Mouse (Mus musculus): Measurements from ENCODE around the gene Laptm5. TPM values are rescaled to one million over a fixed set of nuclear protein-coding genes. Genes with fewer than 3 reads are reported as not detected.

Gene Laptm5
- polyA plus RNA-seq, 1 experiment from 2014 or later: 27.6 TPM

DNA sequence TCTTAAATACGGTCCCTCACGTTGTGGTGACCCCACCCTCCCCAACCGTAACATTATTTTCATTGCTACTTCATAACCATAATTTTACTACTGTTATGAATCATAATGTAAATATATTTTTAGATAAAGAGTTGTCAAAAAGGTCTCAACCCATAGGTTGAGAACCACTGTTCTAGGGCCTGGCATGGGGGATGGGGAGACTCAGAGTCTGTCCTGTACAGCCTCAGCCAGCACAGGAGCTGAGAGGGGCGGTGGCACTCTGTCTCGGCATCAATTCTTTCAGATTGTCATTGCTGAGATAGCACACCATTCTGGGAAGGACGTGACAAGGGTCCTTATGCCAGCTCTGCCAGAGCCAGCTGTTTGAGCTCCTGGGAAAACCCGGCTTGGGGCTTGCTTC is 1.6 kb downstream of the Laptm5 start:
- DNase-seq (ENCODE audit: low spot score): no peak
- H3K36me3 ChIP-seq (ENCODE audit: control insufficient read depth, insufficient read depth, low read length): no peaks in the 10 kb centered on the region
- no peak overlapping the region for H3K27ac ChIP-seq (ENCODE audit: low read depth, low read length)
- H3K4me2 ChIP-seq (ENCODE audit: low read length): no peak overlapping the region
- H3K4me1 ChIP-seq (ENCODE audit: control insufficient read depth, insufficient read depth, low read length): no peaks in the 10 kb centered on the region
- H3K9me3 ChIP-seq (replicated peaks; ENCODE audit: control insufficient read depth, low read length): no peaks in the 10 kb centered on the region
- no peak overlapping the region for H3K9ac ChIP-seq (ENCODE audit: low read length)
- no peak overlapping the region for H3K4me3 ChIP-seq (ENCODE audit: low read depth, low read length)
- 72% methylated on average over 7 of the region's 7 CpGs for WGBS
- H3K27me3 ChIP-seq (replicated peaks; ENCODE audit: control insufficient read depth, insufficient read depth, low read length): no peaks in the 10 kb centered on the region
- no peak for ATAC-seq

DNA sequence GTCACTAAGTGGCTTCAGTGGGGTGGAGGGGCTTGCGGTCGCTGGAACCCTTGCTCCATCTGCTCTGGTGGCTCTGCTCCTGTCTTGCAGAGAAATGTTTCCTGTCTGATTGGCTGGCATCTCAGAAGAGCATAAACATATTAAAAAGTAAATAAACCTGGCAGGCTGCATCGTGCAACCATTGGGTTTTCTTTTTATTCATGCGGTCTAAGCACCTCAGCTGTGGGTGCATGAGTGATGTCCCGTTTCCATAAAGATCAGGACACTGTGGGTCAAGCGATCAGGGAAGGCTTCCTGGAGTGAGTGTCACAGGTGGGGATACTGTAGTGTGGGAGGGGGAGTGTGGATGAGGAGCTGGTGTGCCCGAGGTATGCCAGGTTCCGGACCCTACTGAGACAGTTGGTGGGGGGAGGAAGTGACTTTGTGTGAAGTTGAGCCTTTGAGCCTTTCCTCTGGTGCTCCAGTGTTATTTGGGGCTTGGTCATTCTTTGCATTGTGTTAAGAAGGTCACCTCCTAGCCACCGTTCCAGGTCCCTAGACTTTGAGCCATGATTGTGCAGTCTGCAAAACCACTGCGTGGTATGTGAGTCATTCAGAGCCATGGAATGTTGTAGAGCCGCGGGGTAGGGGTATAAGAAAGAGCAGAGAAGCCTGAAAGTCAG is 2.2 kb downstream of the Laptm5 start:
- Histone ChIP-seq H3K4me3 (ENCODE audit: low read depth, low read length) (no peak overlapping the region), H3K9ac (ENCODE audit: low read length) (no peak overlapping the region), H3K9me3 (replicated peaks; ENCODE audit: control insufficient read depth, low read length) (no peaks in the 10 kb centered on the region), H3K4me2 (ENCODE audit: low read length) (no peak overlapping the region), H3K27ac (ENCODE audit: low read depth, low read length) (no peak overlapping the region), H3K36me3 (ENCODE audit: control insufficient read depth, insufficient read depth, low read length) (no peaks in the 10 kb centered on the region), H3K4me1 (ENCODE audit: control insufficient read depth, insufficient read depth, low read length) (no peaks in the 10 kb centered on the region), H3K27me3 (replicated peaks; ENCODE audit: control insufficient read depth, insufficient read depth, low read length) (no peaks in the 10 kb centered on the region)
- DNase-seq (ENCODE audit: low spot score): no peak
- 84% methylated on average over 12 of the region's 12 CpGs for WGBS
- no peak for ATAC-seq

DNA sequence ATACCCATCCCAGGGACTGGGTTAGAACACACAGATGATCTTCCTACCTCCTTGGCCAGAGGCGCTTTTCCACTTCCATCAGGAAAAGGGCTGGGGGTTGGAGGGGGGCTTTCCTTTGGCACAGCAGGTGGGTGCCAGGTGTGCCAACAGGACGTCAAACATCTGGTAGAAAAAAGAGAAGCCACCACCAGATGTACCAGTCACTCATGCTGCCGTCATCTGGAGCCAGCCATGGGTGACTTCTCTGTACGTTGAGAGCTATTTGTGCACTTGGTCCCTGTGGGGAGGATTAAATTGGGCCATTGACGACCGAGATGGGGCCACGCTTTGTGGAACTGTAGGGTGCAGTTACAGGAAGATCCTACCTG is 2.7 kb downstream of the Laptm5 start:
- no peak overlapping the region for H3K9ac ChIP-seq (ENCODE audit: low read length)
- no peaks in the 10 kb centered on the region for H3K36me3 ChIP-seq (ENCODE audit: control insufficient read depth, insufficient read depth, low read length)
- H3K4me1 ChIP-seq (ENCODE audit: control insufficient read depth, insufficient read depth, low read length): no peaks in the 10 kb centered on the region
- H3K27ac ChIP-seq (ENCODE audit: low read depth, low read length): no peak overlapping the region
- ATAC-seq (no peak), DNase-seq (ENCODE audit: low spot score) (no peak)
- no peak overlapping the region for H3K4me2 ChIP-seq (ENCODE audit: low read length)
- no peak overlapping the region for H3K4me3 ChIP-seq (ENCODE audit: low read depth, low read length)
- WGBS: 51% methylated on average over 7 of the region's 7 CpGs
- no peaks in the 10 kb centered on the region for H3K9me3 ChIP-seq (replicated peaks; ENCODE audit: control insufficient read depth, low read length)
- H3K27me3 ChIP-seq (replicated peaks; ENCODE audit: control insufficient read depth, insufficient read depth, low read length): no peaks in the 10 kb centered on the region

DNA sequence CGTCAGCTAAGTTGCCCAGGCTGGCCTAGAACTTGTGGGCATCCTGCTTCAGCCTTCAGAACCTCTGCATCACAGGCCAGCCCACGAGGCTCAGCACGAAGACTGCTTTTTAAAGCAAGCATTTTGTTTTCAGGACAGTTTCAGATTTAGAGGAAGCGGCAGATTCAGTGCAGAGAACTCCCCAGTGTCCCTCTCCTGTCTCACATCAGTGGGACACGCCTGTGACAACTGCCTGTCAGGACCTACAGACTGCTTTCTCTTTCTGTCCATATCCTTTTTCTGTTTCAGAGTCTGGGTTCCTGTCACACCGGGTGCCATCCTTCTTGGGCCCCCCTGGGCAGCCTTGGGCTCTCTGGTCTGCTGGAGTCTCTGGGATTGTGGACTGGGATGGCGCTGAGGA is 3.7 kb downstream of the Laptm5 start:
- Histone ChIP-seq H3K9ac (ENCODE audit: low read length) (no peak overlapping the region), H3K4me3 (ENCODE audit: low read depth, low read length) (no peak overlapping the region), H3K27ac (ENCODE audit: low read depth, low read length) (no peak overlapping the region), H3K27me3 (replicated peaks; ENCODE audit: control insufficient read depth, insufficient read depth, low read length) (no peaks in the 10 kb centered on the region), H3K4me2 (ENCODE audit: low read length) (no peak overlapping the region), H3K36me3 (ENCODE audit: control insufficient read depth, insufficient read depth, low read length) (no peaks in the 10 kb centered on the region), H3K4me1 (ENCODE audit: control insufficient read depth, insufficient read depth, low read length) (no peaks in the 10 kb centered on the region), H3K9me3 (replicated peaks; ENCODE audit: control insufficient read depth, low read length) (no peaks in the 10 kb centered on the region)
- DNase-seq (ENCODE audit: low spot score) (no peak), ATAC-seq (no peak)
- 86% methylated on average over 7 of the region's 7 CpGs for WGBS

DNA sequence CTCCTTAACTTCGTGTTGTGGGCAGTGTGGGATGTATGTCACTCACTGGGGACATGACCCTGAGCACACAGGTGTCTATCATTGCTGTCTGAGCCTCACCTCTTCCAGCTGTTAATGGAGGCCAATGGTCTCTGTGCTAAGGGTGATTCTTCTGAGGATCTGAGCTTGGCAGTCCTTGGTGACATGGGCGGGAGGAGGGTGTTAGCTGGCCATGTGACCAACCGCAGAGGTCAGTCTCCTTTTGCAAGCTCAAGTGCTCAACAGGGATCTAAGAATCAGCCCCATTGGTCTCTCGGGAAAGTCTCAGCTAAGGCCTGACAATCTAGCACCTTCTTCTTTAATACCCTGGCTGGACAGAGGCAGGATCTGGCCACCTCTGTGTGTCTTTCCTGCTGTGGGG is 4.6 kb downstream of the Laptm5 start:
- no peak overlapping the region for H3K4me3 ChIP-seq (ENCODE audit: low read depth, low read length)
- no peak overlapping the region for H3K27ac ChIP-seq (ENCODE audit: low read depth, low read length)
- no peaks in the 10 kb centered on the region for H3K9me3 ChIP-seq (replicated peaks; ENCODE audit: control insufficient read depth, low read length)
- WGBS: 65% methylated on average over 4 of the region's 4 CpGs
- no peak for ATAC-seq
- H3K36me3 ChIP-seq (ENCODE audit: control insufficient read depth, insufficient read depth, low read length): no peaks in the 10 kb centered on the region
- H3K27me3 ChIP-seq (replicated peaks; ENCODE audit: control insufficient read depth, insufficient read depth, low read length): no peaks in the 10 kb centered on the region
- H3K4me1 ChIP-seq (ENCODE audit: control insufficient read depth, insufficient read depth, low read length): no peaks in the 10 kb centered on the region
- no peak for DNase-seq (ENCODE audit: low spot score)
- no peak overlapping the region for H3K9ac ChIP-seq (ENCODE audit: low read length)
- H3K4me2 ChIP-seq (ENCODE audit: low read length): no peak overlapping the region

DNA sequence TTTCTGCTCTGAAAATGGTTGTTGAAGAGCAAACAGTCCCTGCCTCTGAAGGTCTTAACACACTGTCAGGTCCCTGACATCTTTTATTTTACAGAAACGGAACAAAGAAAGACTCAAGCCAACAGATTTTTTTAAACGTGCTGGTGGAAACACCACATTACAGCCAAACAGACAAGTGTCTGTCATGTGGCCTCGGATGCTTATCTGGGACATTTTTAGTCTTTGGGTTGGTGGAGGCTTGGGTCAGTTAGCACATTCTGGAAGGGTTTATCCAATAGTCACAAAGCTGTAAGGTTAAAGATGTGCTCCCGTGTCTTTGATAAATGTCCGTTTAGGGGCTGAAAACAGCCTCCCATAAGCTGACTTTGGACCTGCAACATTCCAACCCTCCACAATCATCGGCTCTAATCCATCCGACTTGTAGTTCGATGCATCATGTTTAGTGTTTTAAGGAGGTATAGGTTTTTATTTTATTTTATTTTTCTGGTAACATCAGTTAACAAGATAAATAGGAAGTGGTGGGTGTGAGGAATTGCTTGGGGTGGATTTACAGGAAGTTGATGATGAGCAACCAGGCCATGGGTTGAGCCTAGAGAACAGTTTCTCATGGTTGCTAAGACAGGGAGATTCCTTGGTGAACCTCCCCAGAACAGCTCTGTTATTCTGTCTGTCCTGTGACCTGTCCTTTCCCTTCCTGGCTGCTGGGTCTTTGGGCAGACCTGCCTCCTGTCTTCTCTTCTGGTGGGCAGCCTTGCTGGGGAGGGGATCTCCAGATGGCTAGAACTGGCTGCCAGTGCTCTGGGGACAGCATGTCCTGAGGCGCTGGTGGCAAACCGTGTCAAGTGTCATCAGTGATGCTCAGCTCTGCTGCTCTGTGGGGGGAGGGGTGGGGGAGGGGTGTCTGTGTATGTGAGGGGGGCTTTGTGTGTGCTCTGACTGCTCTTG is 6.2 kb downstream of the Laptm5 start:
- Histone ChIP-seq H3K4me3 (ENCODE audit: low read depth, low read length) (no peak overlapping the region), H3K9me3 (replicated peaks; ENCODE audit: control insufficient read depth, low read length) (no peaks in the 10 kb centered on the region), H3K4me2 (ENCODE audit: low read length) (no peak overlapping the region), H3K27me3 (replicated peaks; ENCODE audit: control insufficient read depth, insufficient read depth, low read length) (no peaks in the 10 kb centered on the region), H3K27ac (ENCODE audit: low read depth, low read length) (no peak overlapping the region), H3K4me1 (ENCODE audit: control insufficient read depth, insufficient read depth, low read length) (no peaks in the 10 kb centered on the region), H3K36me3 (ENCODE audit: control insufficient read depth, insufficient read depth, low read length) (no peaks in the 10 kb centered on the region), H3K9ac (ENCODE audit: low read length) (no peak overlapping the region)
- 76% methylated on average over 10 of the region's 10 CpGs for WGBS
- no peak for DNase-seq (ENCODE audit: low spot score)
- ATAC-seq: no peak

DNA sequence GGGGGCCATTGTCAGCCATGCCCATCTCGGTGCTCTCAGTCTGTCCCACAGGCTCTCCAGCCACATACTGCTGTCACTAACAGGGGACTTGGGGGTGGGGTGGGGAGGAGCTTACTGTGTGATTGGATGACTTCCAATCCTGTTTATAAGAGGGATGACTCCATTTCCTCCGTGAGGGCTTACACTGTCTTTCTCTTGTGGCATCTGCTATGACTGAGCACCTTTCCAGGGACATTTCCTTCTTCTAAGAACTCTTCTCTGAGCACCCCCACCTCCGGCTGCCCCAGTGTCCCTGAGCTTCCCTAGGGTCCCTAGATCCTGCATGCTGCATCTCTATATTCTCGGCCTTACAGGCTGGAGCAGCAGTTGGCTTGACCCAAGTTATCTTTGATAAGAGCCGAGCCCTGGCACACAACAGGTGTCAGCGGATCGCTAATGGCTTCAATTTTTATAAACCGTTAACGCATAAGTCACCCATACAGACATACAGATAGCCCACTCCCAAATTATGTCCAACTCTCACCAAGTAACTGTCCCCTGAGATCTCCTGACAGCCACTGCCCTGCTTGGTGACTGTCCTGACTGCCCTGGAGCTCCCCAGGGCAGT is 6.9 kb downstream of the Laptm5 start:
- no peak overlapping the region for H3K9ac ChIP-seq (ENCODE audit: low read length)
- H3K4me1 ChIP-seq (ENCODE audit: control insufficient read depth, insufficient read depth, low read length): no peaks in the 10 kb centered on the region
- H3K27ac ChIP-seq (ENCODE audit: low read depth, low read length): no peak overlapping the region
- H3K4me3 ChIP-seq (ENCODE audit: low read depth, low read length): no peak overlapping the region
- no peak overlapping the region for H3K4me2 ChIP-seq (ENCODE audit: low read length)
- 64% methylated on average over 9 of the region's 9 CpGs for WGBS
- H3K27me3 ChIP-seq (replicated peaks; ENCODE audit: control insufficient read depth, insufficient read depth, low read length): no peaks in the 10 kb centered on the region
- DNase-seq (ENCODE audit: low spot score): peak; percentile 54
- H3K36me3 ChIP-seq (ENCODE audit: control insufficient read depth, insufficient read depth, low read length): no peaks in the 10 kb centered on the region
- ATAC-seq: no peak
- H3K9me3 ChIP-seq (replicated peaks; ENCODE audit: control insufficient read depth, low read length): no peaks in the 10 kb centered on the region

DNA sequence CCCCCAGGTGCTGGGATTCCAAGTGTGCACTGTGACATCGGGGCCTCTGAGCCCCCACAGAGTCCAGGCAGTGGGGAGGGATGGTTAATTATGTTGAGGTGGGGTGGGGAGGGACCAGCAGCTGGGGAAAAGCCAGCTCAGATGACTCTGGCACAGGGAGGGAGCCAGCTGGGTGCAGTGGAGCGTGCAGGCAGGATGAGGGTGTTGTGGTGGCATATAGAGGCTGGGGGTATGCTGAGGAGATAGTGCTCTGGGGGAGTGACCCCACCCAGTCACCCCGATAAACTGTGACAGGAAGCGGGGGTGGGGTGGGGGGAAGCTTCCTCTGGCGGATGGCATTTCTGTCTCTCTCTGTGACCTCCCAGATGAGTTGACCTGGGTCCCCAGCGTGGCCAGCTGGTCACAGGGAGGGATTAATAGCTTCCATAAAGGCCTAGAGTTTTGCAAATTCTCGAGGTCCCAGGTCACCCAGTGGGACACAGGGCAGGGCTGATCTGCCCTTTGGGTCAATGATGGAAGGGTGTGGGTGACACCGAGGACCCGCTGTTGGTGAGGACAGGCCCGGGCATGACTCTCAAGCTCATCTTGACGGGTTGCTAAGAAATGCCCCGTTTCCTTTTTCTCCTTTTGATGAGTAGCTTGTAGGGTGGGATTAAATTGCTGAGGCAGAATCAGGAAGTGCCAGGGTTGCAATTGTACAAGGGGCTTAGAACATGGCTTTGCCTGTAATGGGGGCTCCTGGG is 8.2 kb downstream of the Laptm5 start:
- no peak overlapping the region for H3K9ac ChIP-seq (ENCODE audit: low read length)
- peak; percentile 27 for DNase-seq (ENCODE audit: low spot score)
- no peaks in the 10 kb centered on the region for H3K9me3 ChIP-seq (replicated peaks; ENCODE audit: control insufficient read depth, low read length)
- no peak overlapping the region for H3K4me3 ChIP-seq (ENCODE audit: low read depth, low read length)
- no peak for ATAC-seq
- no peaks in the 10 kb centered on the region for H3K36me3 ChIP-seq (ENCODE audit: control insufficient read depth, insufficient read depth, low read length)
- H3K27me3 ChIP-seq (replicated peaks; ENCODE audit: control insufficient read depth, insufficient read depth, low read length): no peaks in the 10 kb centered on the region
- H3K27ac ChIP-seq (ENCODE audit: low read depth, low read length): no peak overlapping the region
- 54% methylated on average over 12 of the region's 12 CpGs for WGBS
- no peaks in the 10 kb centered on the region for H3K4me1 ChIP-seq (ENCODE audit: control insufficient read depth, insufficient read depth, low read length)
- no peak overlapping the region for H3K4me2 ChIP-seq (ENCODE audit: low read length)

Data from forebrain, embryonic 14.5 days (tissue).